Mouse (Mus musculus): ENCODE data around the gene Cfd.

Cfd gene

DNA sequence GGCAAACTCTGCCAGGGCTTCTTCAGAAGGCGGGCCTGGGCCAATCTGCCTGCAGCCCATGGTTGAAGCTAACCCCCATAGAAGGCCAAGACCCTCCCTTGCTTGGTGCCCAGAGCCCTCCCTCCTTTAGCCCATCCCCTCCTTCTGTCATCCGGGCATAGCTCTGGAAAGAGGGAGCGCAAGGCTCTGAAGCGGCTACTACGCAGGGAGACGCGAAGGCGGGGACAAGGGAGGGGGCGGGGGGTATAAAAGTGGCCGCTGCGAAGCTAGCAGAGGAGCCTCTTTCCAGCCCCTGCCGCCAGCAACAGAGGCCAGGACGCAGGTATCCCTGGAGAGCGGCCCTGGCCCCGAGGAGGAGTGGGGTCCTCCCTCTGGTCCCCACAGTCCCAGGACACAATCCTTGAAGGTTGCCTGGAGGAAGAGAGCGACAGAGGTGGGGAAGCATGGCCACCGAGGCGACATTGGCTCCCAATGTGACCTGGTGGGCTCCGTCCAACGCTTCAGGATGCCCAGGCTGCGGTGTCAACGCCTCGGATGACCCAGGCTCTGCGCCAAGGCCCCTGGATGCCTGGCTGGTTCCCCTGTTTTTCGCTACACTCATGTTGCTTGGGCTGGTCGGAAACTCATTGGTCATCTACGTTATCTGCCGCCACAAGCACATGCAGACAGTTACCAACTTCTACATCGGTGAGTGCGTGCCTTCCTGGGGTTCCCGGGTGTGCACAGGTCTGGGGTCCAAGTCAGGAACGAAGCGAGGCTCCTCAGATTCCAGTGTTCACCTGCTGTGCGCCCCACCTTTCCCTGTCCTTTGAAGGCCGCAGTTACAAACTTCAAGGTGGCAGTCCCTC is 27.8 kb downstream of the Cfd start:
- DNase-seq (ENCODE audit: low spot score): no peak

DNA sequence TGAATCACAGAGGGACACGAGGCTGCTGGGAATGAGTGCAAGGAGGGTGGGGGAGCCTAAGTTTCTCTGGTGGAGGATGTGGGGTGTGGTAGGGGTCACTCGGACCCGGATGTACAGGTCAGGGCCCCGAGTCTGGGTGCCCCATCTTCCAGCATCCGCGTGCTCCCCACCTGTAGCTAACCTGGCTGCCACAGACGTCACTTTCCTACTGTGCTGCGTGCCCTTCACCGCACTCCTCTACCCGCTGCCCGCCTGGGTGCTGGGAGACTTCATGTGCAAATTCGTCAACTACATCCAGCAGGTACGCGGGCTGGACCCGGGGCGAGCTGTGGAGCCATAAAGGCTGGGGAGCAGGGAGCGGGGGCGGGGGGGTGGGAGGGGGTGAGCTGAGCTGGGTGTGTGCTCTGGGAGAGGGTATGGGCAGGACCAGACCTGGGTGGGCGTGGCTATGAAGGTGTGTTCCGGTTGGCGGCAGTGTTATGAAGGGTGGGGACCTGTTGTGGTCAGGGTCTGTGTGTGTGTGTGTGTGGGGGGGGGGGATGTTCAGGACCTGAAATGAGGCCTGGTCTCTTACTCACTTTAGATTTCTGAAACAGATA is 28.7 kb downstream of the Cfd start:
- DNase-seq (ENCODE audit: low spot score): no peak

DNA sequence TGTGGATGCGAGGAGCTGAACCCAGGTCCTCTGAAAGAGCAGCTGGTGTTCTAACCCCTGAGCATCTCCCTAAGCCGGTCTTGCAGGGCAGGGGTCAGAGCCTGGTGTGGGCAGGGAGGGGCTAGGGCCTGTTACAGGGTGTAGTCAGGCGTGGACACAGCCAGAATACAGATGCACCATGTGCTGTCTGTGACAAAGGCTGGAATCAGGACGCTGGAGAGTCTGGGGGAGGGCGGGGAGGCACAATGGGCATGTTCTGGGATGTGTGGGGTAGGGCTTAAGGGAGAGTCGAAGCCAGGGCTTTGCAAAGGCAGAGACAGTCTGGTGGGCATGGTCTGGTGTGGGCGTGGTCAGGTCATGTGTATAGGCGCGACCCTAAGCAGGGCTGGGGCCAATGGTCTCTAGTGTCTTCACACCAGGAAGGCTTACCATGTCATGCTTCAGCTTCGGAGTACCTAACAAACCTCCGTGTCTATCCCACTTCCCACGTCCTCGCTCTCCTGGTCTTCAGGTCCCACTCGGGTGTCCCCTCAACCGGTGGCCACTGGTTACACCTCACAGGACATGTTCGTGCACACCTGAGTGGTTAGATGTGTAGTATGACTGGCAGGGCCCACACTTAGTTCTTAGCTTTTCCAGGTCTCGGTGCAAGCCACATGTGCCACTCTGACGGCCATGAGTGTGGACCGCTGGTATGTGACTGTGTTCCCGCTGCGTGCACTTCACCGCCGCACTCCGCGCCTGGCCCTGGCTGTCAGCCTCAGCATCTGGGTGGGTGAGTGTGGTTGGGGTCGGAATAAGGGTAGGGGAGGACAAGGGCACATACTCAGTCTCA is 29.6 kb downstream of the Cfd start:
- no peak for DNase-seq (ENCODE audit: low spot score)

DNA sequence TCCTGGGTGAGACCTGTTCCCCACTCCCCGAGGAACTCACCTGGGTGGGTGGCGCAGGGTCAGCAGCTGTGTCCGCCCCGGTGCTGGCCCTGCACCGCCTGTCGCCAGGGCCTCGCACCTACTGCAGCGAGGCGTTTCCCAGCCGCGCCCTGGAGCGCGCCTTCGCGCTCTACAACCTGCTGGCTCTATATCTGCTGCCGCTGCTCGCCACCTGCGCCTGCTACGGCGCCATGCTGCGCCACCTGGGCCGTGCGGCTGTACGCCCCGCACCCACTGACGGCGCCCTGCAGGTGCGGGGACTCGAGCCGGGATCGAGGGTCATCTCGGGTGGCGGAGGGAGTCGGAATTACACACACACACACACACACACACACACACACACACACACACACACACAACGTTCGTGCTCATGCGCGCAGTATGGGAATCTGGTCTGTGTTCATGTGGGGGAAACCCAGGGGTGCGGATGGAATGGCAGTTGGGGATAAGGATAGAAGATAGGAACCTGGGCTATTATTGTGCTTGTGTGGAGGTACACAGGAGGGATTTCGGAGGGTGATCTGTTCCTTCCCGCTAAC is 30.4 kb downstream of the Cfd start, which contains the start of gene R3hdm4:
TSS of gene R3hdm4 (minus strand) at position 251 of the 578 bp plus-strand sequence.
- no peak for DNase-seq (ENCODE audit: low spot score)

DNA sequence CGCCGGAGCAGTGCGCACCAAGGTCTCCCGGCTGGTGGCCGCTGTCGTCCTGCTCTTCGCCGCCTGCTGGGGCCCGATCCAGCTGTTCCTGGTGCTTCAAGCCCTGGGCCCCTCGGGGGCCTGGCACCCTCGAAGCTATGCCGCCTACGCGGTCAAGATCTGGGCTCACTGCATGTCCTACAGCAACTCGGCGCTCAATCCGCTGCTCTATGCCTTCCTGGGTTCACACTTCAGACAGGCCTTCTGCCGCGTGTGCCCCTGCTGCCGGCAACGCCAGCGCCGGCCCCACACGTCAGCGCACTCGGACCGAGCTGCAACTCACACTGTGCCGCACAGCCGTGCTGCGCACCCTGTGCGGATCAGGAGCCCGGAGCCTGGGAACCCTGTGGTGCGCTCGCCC is 30.9 kb downstream of the Cfd start:
- no peak for DNase-seq (ENCODE audit: low spot score)

DNA sequence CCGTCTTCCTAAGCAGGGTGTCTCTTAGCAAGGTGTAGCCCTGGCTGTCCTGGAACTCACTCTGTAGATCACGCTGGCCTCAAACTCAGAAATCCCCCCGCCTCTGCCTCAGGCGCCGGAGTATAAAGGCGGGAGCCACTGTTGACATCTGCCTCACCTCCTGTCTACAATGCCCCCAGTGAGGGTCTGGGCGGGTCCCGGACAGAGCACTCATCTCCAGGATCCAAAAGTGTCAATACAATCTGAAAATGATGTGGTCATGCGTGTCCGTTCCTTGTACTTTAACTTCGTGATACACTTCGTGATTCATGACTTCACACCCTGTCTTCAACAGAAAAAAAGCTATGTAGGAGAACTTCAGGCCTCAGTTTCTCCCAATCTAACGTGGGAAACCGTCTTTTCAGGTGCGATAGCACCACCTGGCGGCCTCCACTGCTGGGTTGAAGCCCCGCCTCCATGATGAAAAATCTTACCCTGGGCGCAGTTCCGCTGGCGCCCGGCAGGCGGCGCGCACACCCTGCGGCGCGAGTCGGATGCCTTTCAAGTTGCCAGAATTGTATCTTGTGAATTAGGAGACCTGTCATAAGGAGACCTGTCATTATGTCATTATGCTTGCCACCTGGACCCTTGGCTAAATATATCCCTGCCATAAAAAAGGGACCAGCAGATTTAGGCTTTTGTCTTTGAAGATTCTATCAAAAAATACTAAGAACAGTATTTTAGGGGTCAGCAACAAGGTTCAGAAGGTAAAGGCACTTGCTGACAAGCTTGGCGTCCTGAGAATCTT is 34.5 kb downstream of the Cfd start:
- DNase-seq (ENCODE audit: low spot score): peak; percentile 97

DNA sequence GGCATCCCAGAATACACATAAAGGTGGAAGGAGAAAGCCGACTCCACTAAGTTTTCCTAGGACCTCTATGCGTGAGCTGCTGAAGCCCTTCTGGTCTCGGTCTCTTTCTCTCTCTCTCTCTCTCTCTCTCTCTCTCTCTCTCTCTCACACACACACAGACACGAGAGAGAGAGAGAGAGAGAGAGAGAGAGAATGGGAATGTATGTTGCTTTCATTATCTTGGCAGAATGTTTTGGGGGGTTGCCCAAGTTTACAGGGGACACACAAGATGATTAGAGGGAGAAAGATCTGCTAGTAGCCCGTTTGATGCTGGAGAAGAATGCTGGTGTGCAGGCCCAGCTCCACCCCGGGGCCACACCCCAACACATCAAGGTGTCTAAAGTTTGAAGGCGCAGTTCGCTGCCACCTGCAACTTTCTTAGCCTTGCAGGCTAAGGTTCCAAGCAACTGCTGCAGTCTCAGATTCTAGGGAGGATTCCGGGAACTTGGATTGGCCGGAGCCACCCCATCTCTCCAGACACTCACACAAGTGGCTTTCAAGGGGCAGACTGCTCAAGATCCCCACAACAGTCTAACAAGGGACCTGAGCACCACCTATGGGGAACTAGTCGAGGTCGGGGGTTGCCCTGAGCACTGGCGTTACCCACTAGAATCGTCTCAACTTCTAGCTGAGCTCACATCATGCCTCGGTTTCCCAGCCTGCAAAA is 35.3 kb downstream of the Cfd start:
- DNase-seq (ENCODE audit: low spot score): no peak

DNA sequence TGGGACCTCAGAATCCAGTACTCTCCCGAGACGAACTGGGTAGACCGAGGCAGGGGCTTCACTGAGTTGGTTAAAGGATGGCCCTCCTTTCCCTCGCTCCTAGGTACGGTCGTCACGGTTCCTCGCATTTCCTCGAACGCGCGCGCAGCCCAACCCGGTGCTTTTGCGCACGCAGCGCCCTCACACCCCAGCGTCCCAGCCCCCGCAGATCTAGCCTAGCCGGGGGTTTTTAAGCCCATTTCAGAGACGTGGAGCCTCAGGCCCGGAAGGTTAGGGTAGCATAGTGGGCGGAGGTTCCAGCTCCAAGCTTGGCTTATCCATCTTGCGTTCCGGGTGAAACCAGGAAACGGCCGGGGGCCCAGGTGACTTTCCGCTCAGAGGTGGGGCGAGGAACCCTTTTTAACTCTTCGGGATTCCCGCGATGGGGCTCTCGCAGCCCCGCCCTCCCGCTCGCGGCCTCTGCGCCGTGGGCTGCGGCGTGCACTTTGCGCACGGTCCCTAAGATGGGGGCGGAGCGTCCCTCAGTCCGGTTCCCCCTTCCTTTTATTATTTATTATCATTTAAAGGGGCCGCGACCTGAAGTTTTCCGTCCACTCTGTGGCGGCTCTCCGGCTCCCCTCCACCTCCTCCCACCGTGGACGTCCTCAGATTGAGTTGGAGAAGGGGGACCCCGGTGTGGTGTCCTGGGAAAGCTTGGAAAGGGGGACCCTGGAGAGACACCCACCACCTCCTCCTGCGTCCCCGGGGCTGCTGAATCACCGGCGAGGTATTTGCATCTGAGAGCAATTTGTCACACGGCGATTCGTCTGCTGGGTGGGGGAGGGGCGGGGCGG is 36.1 kb downstream of the Cfd start, which contains the start of gene Arid3a:
TSS of gene Arid3a (plus strand) at position 553 of the 833 bp plus-strand sequence.
- DNase-seq (ENCODE audit: low spot score): peak; percentile 85

DNA sequence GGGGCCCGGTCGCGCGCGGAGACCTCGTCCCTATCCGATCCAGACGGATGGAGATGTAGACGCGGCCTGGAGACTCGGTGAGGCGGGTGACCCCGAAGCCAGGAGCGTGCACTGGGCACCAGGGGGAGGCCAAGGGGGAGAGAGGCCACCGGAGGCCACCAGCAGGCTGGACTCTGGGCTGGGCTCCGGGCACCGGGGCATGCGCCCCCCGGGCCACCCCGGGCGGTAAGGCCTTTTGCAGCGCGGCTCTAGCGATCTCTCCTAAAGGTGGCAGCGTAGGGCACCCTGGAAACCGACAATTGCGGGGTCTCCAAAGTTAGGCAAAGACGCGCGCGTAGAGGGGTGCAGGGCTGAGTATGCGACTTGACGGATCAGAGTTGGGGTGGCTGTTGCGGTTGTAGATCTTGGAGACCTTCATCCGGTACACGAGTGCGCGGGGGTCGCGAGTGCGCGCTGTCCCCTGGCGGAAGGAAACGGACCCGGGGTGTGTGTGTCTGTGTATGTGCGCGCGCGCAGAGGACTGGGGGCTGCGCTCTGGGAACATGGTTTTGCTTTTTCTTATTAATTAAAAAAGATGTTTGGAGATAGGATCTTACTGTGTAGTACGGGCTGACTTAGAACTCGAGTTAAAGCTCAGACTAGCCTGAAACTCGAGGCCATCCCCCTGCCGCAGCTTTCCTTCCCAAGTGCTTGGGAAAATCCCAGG is 36.8 kb downstream of the Cfd start:
- peak; percentile 59 for DNase-seq (ENCODE audit: low spot score)

DNA sequence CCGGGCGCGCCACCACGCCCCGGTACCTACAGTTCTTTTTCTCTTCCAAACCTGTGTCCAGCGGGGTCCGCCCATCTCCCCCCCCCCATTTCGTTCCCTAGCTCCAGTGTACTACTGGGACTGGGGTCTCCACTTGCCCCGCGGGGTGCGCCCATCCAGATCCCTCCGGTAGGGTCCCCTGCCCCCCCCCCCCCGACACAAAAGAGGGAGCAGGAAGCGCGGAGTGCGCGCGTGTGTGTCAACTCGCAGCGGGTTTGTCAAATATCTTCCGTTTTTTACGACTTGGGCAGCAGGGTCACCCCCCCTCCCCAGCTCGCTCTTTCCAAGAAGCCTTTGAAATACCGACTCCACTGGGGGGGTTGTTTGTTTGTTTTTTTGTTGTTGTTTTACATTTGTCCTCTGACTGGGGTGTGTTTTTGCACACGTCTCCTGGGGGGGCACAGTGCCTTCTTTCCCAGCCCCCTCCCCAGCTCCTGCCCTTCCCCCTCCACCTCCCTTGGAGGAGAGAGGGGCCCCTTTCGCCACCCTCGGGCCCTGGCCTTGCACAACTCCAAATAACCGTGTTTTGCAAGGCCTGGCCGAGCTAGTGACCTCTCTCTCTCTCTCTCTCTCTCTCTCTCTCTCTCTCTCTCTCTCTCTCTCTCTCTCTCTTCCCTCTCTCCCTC is 37.5 kb downstream of the Cfd start:
- DNase-seq (ENCODE audit: low spot score): no peak

DNA sequence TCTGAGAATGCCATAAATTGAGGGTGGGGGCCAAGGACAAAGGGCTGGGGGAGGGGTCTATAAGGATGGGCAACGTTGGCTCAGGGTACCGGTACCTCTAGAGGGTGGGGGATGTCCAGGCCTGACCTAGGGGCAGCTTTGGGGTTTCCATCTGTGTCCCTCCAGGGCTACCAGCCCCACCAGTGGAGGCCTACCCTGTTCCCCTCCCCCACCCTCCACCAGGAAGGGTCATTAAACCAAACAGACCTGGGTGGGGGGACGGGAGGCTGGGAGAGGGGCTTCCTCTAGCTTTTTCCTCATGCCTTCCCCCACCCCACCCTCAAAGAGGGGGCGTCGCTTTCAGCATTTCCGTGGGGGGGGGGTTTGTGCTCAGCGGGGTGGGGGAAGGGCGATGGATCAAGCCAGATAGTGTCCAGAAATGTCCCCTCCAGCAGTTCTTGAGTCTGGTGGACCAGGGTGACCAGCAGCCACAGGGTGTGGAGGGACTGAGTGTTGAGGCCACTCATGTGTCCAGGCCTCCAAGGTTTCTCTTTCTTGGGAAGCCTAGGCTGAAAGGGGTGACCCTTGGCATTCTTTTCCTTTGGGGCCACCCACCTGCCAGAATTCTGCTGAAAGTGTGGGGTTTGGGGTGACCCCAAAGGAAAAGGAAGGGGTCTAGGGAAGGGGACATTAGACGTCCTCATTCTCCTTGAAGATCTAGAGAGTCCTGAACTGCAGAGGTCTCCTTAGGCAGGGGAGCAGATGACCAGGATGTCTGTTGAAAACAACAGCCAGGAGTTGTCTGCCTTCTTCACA is 38.5 kb downstream of the Cfd start:
- no peak for DNase-seq (ENCODE audit: low spot score)

DNA sequence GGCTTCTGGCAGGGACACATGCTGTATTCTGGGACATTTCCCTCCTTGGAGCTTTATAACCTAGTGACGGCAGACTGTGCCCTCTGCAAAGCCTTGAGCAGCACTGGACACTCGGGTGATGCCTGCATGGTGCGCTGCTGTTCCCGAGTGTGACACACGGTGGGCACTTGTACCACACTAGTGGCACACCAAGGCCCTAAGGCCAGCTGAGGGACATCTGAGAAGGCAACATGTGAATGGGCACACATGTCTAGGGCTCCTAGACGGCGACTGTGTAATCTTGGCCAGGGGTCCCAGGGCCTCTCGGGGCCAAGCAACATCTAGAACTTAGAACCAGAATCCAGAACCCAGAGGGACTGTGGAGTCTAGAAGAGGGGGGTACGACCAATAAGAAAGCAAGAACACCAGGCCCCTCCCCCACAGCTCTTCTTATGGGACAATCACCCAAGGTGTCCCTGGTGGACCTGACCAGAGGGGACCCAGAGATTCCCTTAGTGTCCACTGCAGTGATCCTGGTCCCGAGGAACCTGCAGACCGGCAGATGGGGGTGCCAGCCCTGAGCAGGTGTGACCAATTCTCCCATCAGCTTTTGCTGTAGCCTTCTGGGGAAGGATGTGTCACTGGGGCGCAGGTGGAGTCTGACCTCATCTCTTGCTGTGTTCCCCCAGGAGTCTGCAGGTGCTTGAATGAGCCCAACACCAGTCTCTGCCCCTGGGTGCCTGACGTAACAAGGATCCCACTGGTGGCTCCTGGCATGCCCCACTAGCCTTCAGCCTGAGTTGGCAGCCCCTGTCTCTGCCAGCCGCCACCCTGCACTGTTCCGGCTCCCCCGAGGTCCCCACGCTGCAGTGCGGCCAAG is 39.5 kb downstream of the Cfd start:
- DNase-seq (ENCODE audit: low spot score): no peak

DNA sequence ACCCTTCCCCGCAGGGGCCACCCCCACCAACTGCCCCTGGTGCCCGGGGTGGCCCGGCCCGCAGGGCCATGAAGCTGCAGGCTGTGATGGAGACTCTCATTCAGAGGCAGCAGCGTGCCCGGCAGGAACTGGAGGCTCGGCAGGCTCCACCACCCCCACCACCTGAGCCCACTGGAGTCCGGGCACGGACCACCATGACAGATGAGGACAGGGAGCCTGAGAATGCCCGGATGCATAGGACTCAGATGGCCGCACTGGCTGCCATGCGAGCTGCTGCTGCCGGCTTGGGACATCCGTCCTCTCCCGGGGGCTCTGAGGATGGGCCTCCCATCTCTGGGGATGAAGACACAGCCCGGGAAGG is 40.2 kb downstream of the Cfd start:
- no peak for DNase-seq (ENCODE audit: low spot score)

DNA sequence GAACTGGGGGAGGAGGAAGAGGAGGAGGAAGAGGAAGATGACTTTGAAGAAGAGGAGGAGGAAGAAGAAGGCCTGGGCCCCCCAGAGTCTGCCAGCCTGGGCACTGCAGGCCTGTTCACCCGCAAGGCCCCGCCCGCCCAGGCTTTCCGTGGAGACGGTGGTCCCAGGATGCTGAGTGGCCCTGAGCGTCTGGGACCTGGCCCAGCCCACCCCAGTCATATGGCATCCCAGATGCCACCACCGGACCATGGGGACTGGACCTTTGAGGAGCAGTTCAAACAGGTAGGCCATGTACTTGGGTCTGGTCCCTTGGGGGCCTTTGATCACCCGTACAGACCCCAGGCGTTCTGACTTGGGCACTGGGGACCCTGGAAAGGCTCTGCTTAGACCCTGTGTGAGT is 41.1 kb downstream of the Cfd start:
- DNase-seq (ENCODE audit: low spot score): no peak

DNA sequence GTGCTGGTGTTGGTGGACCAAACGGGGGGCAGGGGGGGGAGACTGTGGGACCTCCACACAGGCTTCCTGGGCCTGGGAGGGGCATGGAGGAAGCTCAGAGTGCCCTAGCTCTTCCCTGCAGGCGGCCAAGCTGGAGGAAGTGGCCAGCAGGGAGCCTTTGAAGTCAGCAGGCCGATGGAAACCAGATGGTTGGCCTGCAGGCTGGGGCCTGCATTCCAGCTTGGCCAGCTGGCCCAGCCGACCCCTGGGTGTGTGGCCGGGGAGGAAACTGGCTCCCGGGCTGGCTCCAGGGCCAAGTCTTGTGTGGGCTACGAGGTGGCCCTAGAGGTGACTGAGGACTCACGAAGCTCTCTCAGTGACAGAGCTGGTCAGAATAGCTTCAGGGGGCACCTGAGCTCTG is 42.1 kb downstream of the Cfd start:
- DNase-seq (ENCODE audit: low spot score): peak; percentile 55

DNA sequence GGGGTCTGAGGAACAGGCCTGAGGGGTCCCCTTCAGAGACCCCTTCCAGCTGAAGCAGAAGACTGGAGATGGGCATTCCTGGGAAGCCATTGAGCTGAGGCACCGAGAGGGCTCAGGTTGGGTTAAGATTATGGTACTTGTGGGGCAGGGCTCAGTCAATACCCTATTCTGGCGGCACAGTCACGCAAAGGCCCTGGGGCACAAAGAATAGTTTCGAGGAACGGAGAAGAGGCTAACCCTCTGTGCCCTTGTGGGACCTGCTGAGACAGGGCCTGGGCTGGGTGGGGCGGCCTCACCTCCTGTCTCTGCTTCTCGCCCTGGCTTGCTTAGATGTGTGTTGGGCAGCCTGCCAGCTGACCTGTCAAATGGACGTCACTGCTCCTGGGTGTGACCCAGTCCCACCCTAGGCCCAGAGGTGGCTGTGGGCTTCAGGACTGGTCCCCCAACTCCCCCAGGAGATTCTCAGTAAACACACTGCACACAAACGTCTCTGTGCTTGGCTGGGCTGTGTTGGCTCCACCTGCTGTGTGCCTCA is 42.6 kb downstream of the Cfd start:
- no peak for DNase-seq (ENCODE audit: low spot score)

DNA sequence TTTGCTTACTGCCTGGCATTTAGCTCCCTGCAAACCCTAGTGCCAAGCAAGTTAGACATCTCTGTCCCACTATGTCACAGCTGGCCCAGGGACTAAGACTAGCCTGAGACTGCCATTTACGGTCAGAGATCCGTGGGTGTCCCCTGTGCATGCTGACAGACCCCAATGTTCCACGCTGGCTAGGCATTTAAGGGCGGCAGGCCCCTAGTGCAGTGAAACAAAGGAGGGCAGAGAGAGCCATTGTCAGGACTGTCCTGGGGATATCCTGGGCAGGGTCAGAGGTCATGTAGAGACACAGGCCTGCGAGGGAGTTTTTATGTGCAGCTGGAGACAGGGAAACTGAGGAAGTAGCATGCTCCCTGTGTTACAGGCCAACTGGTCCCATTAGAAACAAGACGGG is 43.2 kb downstream of the Cfd start:
- no peak for DNase-seq (ENCODE audit: low spot score)
